Mouse (Mus musculus): ENCODE measurements around the gene Pnpla7. TPM values are rescaled to one million over a fixed set of nuclear protein-coding genes. Genes with fewer than 3 reads are reported as not detected.

Gene Pnpla7
- total RNA-seq (2014; fragmentation: Nextera tagmentation) = 33.9 and 34.0 TPM in 2 replicates
- 38.6 and 45.5 TPM in 2 replicates for total RNA-seq (2017)
- 3.9 and 5.2 TPM in 2 replicates for polyA plus RNA-seq (2012)

DNA sequence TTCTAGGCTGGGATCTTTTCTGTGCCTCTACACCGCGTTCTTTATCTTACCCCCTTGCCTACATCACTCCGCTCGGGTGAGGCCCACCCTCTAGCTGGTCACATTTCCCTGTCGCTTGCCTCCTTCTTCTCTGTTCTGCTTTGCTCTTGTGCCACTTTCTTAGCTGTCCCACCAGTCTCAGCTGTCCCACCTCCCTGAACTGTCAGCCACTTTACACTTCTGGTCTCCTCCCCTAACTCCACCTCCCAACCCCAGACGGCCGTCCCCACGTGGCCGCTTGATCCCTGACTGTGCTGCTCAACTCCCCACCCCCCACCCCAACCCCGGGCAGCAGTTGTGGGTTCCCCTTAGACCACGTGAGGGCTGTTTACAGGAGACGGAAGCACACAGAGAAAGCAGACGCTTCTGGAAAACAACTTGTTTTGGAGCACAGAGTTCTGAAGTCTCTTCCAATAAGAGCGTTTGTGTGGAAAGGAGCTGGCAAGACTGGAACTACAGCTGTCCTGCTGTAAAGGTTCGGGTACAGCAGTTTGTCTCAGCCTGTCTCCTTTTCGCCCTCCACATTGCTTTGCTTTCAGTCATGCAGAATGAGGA is at the start of gene Pnpla7:
TSS of gene Pnpla7 (plus strand) at position 330 of the 594 bp plus-strand sequence.
- DNase-seq (ENCODE audit: low spot score) (peak; percentile 95), ATAC-seq (ENCODE audit: extremely low read depth, insufficient number of reproducible peaks, low FRiP score, poor library complexity, severe bottlenecking) (peak; percentile 70)
- Histone ChIP-seq H3K9me3 (replicated peaks) (no peaks in the 10 kb centered on the region), H3K27me3 (ENCODE audit: insufficient read depth, low read length) (no peaks in the 10 kb centered on the region), H3K36me3 (replicated peaks) (peaks cover 47% of the 10 kb centered on the region), H3K4me3 (ENCODE audit: low read depth, low read length) (peak within 1 kb of the TSS; percentile 81), H3K4me1 (ENCODE audit: insufficient read depth, low read depth, low read length) (peaks cover 42% of the 10 kb centered on the region)
- TF ChIP-seq GATA2 (IDR thresholded peaks at IDR 0.05; ENCODE audit: borderline replicate concordance, low read depth, low read length) (no peak), GATA1 (IDR thresholded peaks at IDR 0.05; ENCODE audit: borderline replicate concordance, low read length) (no peak), TAL1 (conservative IDR thresholded peaks at IDR 0.05; ENCODE audit: low read depth, low read length) (no peak), CTCF (IDR thresholded peaks at IDR 0.05; ENCODE audit: low read depth, low read length) (no peak), POLR2AphosphoS5 (IDR thresholded peaks at IDR 0.05; ENCODE audit: insufficient replicate concordance, low read depth, low read length) (no peak)

DNA sequence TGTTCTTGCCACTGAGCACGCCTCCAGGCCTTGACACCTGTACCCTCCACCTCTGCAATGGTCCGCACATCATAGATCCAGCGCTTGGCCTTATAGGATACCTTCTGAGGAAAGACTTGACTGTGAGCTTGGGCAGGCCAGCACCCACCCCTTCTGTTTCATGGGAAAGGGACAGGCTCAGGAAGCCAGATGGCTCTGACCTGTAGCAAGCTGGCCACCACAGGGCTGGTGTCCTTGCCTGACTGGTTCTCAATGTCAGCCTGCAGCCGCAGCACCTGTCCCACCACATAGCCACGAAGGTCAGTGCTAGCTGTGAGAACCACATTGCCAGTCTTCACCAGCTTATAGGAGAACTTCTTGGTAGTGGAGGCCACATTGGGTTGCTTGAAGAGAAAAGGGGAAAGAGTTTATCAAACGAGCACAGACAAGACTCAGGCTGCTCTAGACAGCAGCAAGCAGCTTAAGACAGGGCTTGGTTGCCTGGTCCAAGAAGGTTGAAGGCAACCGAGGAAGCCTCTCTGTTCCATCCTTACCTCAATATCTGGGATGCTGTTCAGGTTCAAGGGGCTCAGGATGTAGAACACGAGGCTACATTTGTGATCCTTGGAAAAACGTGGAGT is 49.4 kb upstream of the Pnpla7 start:
- H3K4me3 ChIP-seq (ENCODE audit: low read depth, low read length) = no peak overlapping the region

DNA sequence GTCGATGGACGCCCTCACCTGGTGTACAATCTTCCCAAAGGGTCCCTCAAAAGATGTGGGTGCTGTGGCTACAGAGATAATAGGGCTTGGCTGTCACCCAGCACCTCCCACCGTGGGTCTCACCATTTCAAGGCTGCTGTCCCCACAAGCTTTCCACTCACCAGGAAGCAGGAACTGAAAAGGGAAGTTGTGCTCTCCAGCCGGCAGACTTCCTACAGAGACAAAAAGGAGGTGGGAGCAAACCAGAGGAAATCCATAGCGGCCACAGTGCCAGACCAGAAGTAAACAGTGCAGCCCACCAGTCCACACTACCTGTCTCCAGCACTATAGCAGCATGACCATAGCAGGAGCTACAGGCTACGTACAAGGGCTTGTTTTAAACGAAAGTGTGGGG is 48.9 kb upstream of the Pnpla7 start:
- H3K36me3 ChIP-seq (replicated peaks) = peaks cover 58% of the 10 kb centered on the region
- no peak for TF ChIP-seq GATA2 (IDR thresholded peaks at IDR 0.05; ENCODE audit: borderline replicate concordance, low read depth, low read length)
- TF ChIP-seq CTCF (IDR thresholded peaks at IDR 0.05; ENCODE audit: low read depth, low read length) = no peak
- no peak for TF ChIP-seq GATA1 (IDR thresholded peaks at IDR 0.05; ENCODE audit: borderline replicate concordance, low read length)
- no peak for TF ChIP-seq POLR2AphosphoS5 (IDR thresholded peaks at IDR 0.05; ENCODE audit: insufficient replicate concordance, low read depth, low read length)
- no peak for TF ChIP-seq TAL1 (conservative IDR thresholded peaks at IDR 0.05; ENCODE audit: low read depth, low read length)
- no peaks in the 10 kb centered on the region for H3K27me3 ChIP-seq (ENCODE audit: insufficient read depth, low read length)
- ATAC-seq (ENCODE audit: extremely low read depth, insufficient number of reproducible peaks, low FRiP score, poor library complexity, severe bottlenecking) (no peak), DNase-seq (ENCODE audit: low spot score) (no peak)
- H3K4me3 ChIP-seq (ENCODE audit: low read depth, low read length) = no peak overlapping the region
- H3K9me3 ChIP-seq (replicated peaks) = no peaks in the 10 kb centered on the region
- H3K4me1 ChIP-seq (ENCODE audit: insufficient read depth, low read depth, low read length) = peaks cover 6% of the 10 kb centered on the region

More for the DNA sequence above, 49.4 kb upstream of the Pnpla7 start:
- Histone ChIP-seq H3K27me3 (ENCODE audit: insufficient read depth, low read length) (no peaks in the 10 kb centered on the region), H3K4me1 (ENCODE audit: insufficient read depth, low read depth, low read length) (peaks cover 6% of the 10 kb centered on the region), H3K9me3 (replicated peaks) (no peaks in the 10 kb centered on the region), H3K36me3 (replicated peaks) (peaks cover 53% of the 10 kb centered on the region)
- no peak for DNase-seq (ENCODE audit: low spot score)
- TF ChIP-seq GATA1 (IDR thresholded peaks at IDR 0.05; ENCODE audit: borderline replicate concordance, low read length) (no peak), TAL1 (conservative IDR thresholded peaks at IDR 0.05; ENCODE audit: low read depth, low read length) (no peak), CTCF (IDR thresholded peaks at IDR 0.05; ENCODE audit: low read depth, low read length) (no peak), POLR2AphosphoS5 (IDR thresholded peaks at IDR 0.05; ENCODE audit: insufficient replicate concordance, low read depth, low read length) (no peak), GATA2 (IDR thresholded peaks at IDR 0.05; ENCODE audit: borderline replicate concordance, low read depth, low read length) (no peak)
- no peak for ATAC-seq (ENCODE audit: extremely low read depth, insufficient number of reproducible peaks, low FRiP score, poor library complexity, severe bottlenecking)

DNA sequence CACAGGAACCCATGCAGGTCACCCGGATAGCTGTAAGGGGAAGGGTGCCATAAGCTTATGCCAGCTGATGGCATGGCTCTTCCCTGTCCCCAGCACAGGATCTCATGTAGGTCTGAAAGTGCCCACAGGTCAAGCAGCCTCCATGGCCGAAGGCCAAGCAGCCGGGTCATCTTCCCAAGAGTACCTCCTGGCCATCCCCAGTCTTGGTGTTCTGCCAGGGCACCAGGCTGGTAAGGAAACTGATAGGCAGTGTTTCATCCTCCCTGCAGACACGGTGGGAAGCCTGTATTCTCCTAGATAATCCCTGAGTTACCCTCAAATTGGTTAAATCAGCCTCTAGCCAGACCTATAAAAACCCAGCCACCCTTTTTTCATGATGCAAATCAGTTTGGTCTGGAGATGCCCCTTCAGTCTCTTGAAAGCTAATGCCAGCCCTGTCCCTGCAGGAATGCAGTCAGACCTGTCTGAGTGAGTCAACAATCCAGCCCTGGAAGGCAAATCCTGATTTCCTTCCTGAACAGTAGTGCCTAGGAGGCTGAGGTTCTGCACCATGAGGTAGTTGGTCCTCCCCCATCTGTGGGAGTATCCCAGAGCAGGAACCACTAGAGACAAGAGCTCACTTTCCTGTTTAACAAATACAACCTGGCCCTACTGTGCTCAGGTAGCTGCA is 47.9 kb upstream of the Pnpla7 start:
- no peak for TF ChIP-seq CTCF (IDR thresholded peaks at IDR 0.05; ENCODE audit: low read depth, low read length)
- TF ChIP-seq TAL1 (conservative IDR thresholded peaks at IDR 0.05; ENCODE audit: low read depth, low read length) = no peak
- no peak for TF ChIP-seq GATA2 (IDR thresholded peaks at IDR 0.05; ENCODE audit: borderline replicate concordance, low read depth, low read length)
- no peak for TF ChIP-seq POLR2AphosphoS5 (IDR thresholded peaks at IDR 0.05; ENCODE audit: insufficient replicate concordance, low read depth, low read length)
- Histone ChIP-seq H3K36me3 (replicated peaks) (peaks cover 60% of the 10 kb centered on the region), H3K4me1 (ENCODE audit: insufficient read depth, low read depth, low read length) (peaks cover 6% of the 10 kb centered on the region), H3K4me3 (ENCODE audit: low read depth, low read length) (no peak overlapping the region), H3K9me3 (replicated peaks) (no peaks in the 10 kb centered on the region), H3K27me3 (ENCODE audit: insufficient read depth, low read length) (no peaks in the 10 kb centered on the region)
- ATAC-seq (ENCODE audit: extremely low read depth, insufficient number of reproducible peaks, low FRiP score, poor library complexity, severe bottlenecking) (no peak), DNase-seq (ENCODE audit: low spot score) (no peak)

DNA sequence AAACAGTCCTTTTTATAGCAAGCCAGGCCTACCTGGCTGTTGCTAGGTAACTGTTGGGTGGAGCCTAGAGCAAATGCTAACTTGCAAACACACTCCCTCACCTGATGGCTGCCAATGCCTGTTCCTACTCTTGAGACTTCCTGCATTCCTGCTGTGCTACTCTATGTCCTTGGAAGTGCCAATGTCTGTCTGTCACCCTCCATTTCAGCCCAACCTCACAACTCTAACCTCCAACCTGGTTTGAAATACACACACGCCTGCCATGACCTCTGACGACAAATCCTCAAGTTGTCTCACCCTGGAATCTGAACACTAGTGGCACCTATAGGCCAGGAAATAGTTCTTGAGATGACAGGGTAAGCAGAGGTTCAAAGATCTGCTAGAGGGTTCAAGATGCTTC is 46.7 kb upstream of the Pnpla7 start:
- Histone ChIP-seq H3K9me3 (replicated peaks) (no peaks in the 10 kb centered on the region), H3K36me3 (replicated peaks) (peaks cover 65% of the 10 kb centered on the region), H3K27me3 (ENCODE audit: insufficient read depth, low read length) (no peaks in the 10 kb centered on the region), H3K4me3 (ENCODE audit: low read depth, low read length) (no peak overlapping the region), H3K4me1 (ENCODE audit: insufficient read depth, low read depth, low read length) (peaks cover 15% of the 10 kb centered on the region)
- TF ChIP-seq TAL1 (conservative IDR thresholded peaks at IDR 0.05; ENCODE audit: low read depth, low read length) (no peak), POLR2AphosphoS5 (IDR thresholded peaks at IDR 0.05; ENCODE audit: insufficient replicate concordance, low read depth, low read length) (no peak), GATA2 (IDR thresholded peaks at IDR 0.05; ENCODE audit: borderline replicate concordance, low read depth, low read length) (no peak), GATA1 (IDR thresholded peaks at IDR 0.05; ENCODE audit: borderline replicate concordance, low read length) (no peak), CTCF (IDR thresholded peaks at IDR 0.05; ENCODE audit: low read depth, low read length) (no peak)
- DNase-seq (ENCODE audit: low spot score) (no peak), ATAC-seq (ENCODE audit: extremely low read depth, insufficient number of reproducible peaks, low FRiP score, poor library complexity, severe bottlenecking) (no peak)

DNA sequence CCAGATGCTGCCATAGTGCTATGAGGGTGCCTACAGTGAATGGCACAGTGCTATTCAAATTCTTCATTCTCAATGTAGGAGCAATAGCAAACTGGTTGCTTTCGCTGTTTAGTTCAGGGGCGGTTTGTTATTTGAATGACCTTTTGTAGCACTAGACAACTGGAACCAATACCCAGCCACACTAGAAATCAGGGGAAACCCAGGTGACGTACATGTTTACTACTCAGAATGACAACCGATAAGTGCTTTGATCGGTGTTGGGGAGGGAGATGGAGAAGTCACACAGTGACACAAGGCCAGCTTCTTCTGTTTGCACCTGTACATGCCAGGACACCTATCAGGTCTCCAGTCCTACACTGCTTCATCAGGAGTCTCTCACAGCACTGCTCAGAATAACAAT is 46.2 kb upstream of the Pnpla7 start:
- TF ChIP-seq POLR2AphosphoS5 (IDR thresholded peaks at IDR 0.05; ENCODE audit: insufficient replicate concordance, low read depth, low read length) = no peak
- no peak for TF ChIP-seq GATA1 (IDR thresholded peaks at IDR 0.05; ENCODE audit: borderline replicate concordance, low read length)
- no peak for TF ChIP-seq CTCF (IDR thresholded peaks at IDR 0.05; ENCODE audit: low read depth, low read length)
- no peak for TF ChIP-seq GATA2 (IDR thresholded peaks at IDR 0.05; ENCODE audit: borderline replicate concordance, low read depth, low read length)
- no peak for TF ChIP-seq TAL1 (conservative IDR thresholded peaks at IDR 0.05; ENCODE audit: low read depth, low read length)
- Histone ChIP-seq H3K9me3 (replicated peaks) (no peaks in the 10 kb centered on the region), H3K4me1 (ENCODE audit: insufficient read depth, low read depth, low read length) (peaks cover 19% of the 10 kb centered on the region), H3K27me3 (ENCODE audit: insufficient read depth, low read length) (no peaks in the 10 kb centered on the region), H3K4me3 (ENCODE audit: low read depth, low read length) (no peak overlapping the region), H3K36me3 (replicated peaks) (peaks cover 64% of the 10 kb centered on the region)
- DNase-seq (ENCODE audit: low spot score) (no peak), ATAC-seq (ENCODE audit: extremely low read depth, insufficient number of reproducible peaks, low FRiP score, poor library complexity, severe bottlenecking) (no peak)

Data from G1E (cell line).